Mouse (Mus musculus): Measurements from ENCODE around the gene Ogg1. TPM values are rescaled to one million over a fixed set of nuclear protein-coding genes. Genes with fewer than 3 reads are reported as not detected.

The Ogg1 gene
- polyA plus RNA-seq (2015; fragmentation: Nextera tagmentation; extraction: Ambion mirVana): 7.0 and 10.6 TPM in 2 replicates

- peaks cover 7% of the 10 kb centered on the region for H3K4me1 ChIP-seq (ENCODE audit: control insufficient read depth, insufficient read depth, low read depth, low read length)
Measured at GRCm38 (mm10) chr6:113326533-113327315, at the start of gene Ogg1. TSS of gene Ogg1 (plus strand) at chr6:113326972.

DNA sequence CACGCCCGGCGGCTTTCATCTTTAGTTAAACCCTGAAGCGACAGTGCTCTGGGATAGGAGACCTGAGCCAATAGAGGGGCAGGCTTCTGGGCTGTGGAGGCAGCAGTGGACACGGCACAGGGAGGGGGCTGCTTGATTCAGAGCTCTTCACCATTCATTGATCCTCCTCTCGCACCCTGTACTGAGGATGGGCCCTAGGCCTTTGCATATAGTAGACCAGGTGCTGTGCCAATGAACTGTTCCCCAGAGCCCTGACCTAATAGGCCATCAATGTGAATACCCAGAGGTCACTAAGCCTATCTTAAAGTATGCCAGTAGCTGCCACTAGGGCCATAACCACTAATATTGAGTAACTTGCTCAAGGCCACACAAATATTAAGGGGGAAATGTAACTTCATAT, 45.1 kb upstream of the Ogg1 start:
- Histone ChIP-seq H3K9ac (ENCODE audit: low read depth, low read length) (no peak overlapping the region; the same call in 1 of the 2 replicates), H3K4me2 (ENCODE audit: low read length) (peak overlapping the region; percentile 70), H3K36me3 (ENCODE audit: control insufficient read depth, insufficient read depth, low read length) (peaks cover 17% of the 10 kb centered on the region), H3K27ac (ENCODE audit: low read depth, low read length) (no peak overlapping the region), H3K4me1 (ENCODE audit: control insufficient read depth, insufficient read depth, low read depth, low read length) (peaks cover 13% of the 10 kb centered on the region), H3K4me3 (ENCODE audit: low read length) (peak overlapping the region; percentile 44), H3K9me3 (ENCODE audit: control insufficient read depth, low read length) (no peaks in the 10 kb centered on the region), H3K27me3 (replicated peaks; ENCODE audit: control insufficient read depth, insufficient read depth, low read length) (peaks cover 15% of the 10 kb centered on the region)
- 55% methylated on average over 6 of the region's 6 CpGs for WGBS
- peak; percentile 53 for ATAC-seq

More at GRCm38 (mm10) chr6:113326533-113327315, at the start of gene Ogg1:
- Histone ChIP-seq H3K4me2 (ENCODE audit: low read length) (peak within 1 kb of the TSS; percentile 94), H3K36me3 (ENCODE audit: control insufficient read depth, insufficient read depth, low read length) (peaks cover 26% of the 10 kb centered on the region), H3K9ac (ENCODE audit: low read depth, low read length) (peak within 1 kb of the TSS; percentile 70), H3K27ac (ENCODE audit: low read depth, low read length) (peak within 1 kb of the TSS; percentile 89), H3K27me3 (replicated peaks; ENCODE audit: control insufficient read depth, insufficient read depth, low read length) (no peaks in the 10 kb centered on the region), H3K4me3 (ENCODE audit: low read length) (peak within 1 kb of the TSS; percentile 65), H3K9me3 (ENCODE audit: control insufficient read depth, low read length) (no peaks in the 10 kb centered on the region)
- under 1% methylated on average over 52 of the region's 52 CpGs for WGBS
- ATAC-seq: peak; percentile 99

DNA sequence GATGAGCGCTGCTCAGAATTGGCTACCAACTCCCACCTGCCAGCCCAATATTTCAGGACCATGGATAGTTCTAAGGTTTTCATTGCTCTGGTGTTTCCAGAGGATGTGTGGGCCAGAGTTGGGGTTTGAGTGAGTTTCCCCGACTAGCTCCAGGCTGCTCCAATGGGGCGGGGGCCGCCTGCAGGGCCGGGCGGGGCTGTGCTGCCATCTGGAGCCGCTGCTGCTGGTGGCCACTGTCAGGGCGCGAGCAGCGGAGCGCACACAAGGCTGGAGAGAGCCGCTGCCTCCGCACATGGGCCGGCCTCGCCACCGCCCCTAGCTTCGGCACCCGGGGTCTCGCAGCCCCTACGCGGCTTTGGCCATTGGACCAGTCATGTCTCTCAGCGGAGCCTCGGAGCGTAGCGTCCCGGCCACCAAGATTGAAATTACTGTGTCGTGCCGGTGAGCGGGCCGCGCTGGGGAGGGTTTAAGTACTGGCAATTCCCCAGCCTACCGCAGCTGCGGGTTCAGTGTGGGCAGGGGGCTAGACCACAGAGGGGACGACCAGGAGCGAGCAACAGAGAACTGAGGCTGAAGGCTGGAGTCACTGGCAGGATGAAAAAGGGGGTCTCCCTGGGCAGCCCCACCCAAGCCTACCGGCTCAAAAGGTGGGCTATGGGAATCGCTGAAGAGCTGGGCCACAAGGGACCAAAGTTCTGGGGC, 44.5 kb upstream of the Ogg1 start, which contains the start of gene Cpne9:
Gene Cpne9, plus strand, starts transcription at position 207 of the 702 bp plus-strand sequence.
- ATAC-seq: peak; percentile 87
- 2% methylated on average over 37 of the region's 37 CpGs for WGBS
- H3K4me3 ChIP-seq (ENCODE audit: low read length): peak within 1 kb of the TSS; percentile 44

GRCm38 (mm10) chr6:113282969-113283368, 43.8 kb upstream of the Ogg1 start:
- H3K4me3 ChIP-seq (ENCODE audit: low read length): peak overlapping the region; percentile 44
- H3K9ac ChIP-seq (ENCODE audit: low read depth, low read length): peak overlapping the region; percentile 65
- peak; percentile 23; the same call in 1 of the 2 replicates for ATAC-seq
- H3K4me2 ChIP-seq (ENCODE audit: low read length): peak overlapping the region; percentile 70
- H3K27ac ChIP-seq (ENCODE audit: low read depth, low read length): no peak overlapping the region
- H3K9me3 ChIP-seq (ENCODE audit: control insufficient read depth, low read length): no peaks in the 10 kb centered on the region
- peaks cover 11% of the 10 kb centered on the region; the same call in 1 of the 2 replicates for H3K36me3 ChIP-seq (ENCODE audit: control insufficient read depth, insufficient read depth, low read length)
- 3% methylated on average over 20 of the region's 22 CpGs for WGBS
- H3K4me1 ChIP-seq (ENCODE audit: control insufficient read depth, insufficient read depth, low read depth, low read length): peaks cover 13% of the 10 kb centered on the region
- H3K27me3 ChIP-seq (replicated peaks; ENCODE audit: control insufficient read depth, insufficient read depth, low read length): peaks cover 15% of the 10 kb centered on the region

More for the DNA sequence above, 44.5 kb upstream of the Ogg1 start, which contains the start of gene Cpne9:
- H3K9me3 ChIP-seq (ENCODE audit: control insufficient read depth, low read length): no peaks in the 10 kb centered on the region
- H3K36me3 ChIP-seq (ENCODE audit: control insufficient read depth, insufficient read depth, low read length): peaks cover 15% of the 10 kb centered on the region; the same call in 1 of the 2 replicates
- peaks cover 13% of the 10 kb centered on the region for H3K4me1 ChIP-seq (ENCODE audit: control insufficient read depth, insufficient read depth, low read depth, low read length)
- H3K9ac ChIP-seq (ENCODE audit: low read depth, low read length): peak within 1 kb of the TSS; percentile 65
- H3K27me3 ChIP-seq (replicated peaks; ENCODE audit: control insufficient read depth, insufficient read depth, low read length): peaks cover 15% of the 10 kb centered on the region
- H3K4me2 ChIP-seq (ENCODE audit: low read length): peak within 1 kb of the TSS; percentile 70
- H3K27ac ChIP-seq (ENCODE audit: low read depth, low read length): no peak within 1 kb of the TSS

- peak overlapping the region; percentile 44; the same call in 1 of the 2 replicates for H3K4me3 ChIP-seq (ENCODE audit: low read length)
- H3K4me1 ChIP-seq (ENCODE audit: control insufficient read depth, insufficient read depth, low read depth, low read length): peaks cover 13% of the 10 kb centered on the region
- H3K27ac ChIP-seq (ENCODE audit: low read depth, low read length): no peak overlapping the region
- peak overlapping the region; percentile 70 for H3K4me2 ChIP-seq (ENCODE audit: low read length)
- no peak overlapping the region; the same call in 1 of the 2 replicates for H3K9ac ChIP-seq (ENCODE audit: low read depth, low read length)
- H3K36me3 ChIP-seq (ENCODE audit: control insufficient read depth, insufficient read depth, low read length): peaks cover 8% of the 10 kb centered on the region; the same call in 1 of the 2 replicates
- no peaks in the 10 kb centered on the region for H3K9me3 ChIP-seq (ENCODE audit: control insufficient read depth, low read length)
- no peak for ATAC-seq
- peaks cover 15% of the 10 kb centered on the region for H3K27me3 ChIP-seq (replicated peaks; ENCODE audit: control insufficient read depth, insufficient read depth, low read length)
- 9% methylated on average over 6 of the region's 6 CpGs for WGBS
Measured at GRCm38 (mm10) chr6:113283500-113283899, 43.3 kb upstream of the Ogg1 start.

- no peaks in the 10 kb centered on the region for H3K9me3 ChIP-seq (ENCODE audit: control insufficient read depth, low read length)
- no peak overlapping the region for H3K27ac ChIP-seq (ENCODE audit: low read depth, low read length)
- no peak overlapping the region for H3K4me3 ChIP-seq (ENCODE audit: low read length)
- WGBS: 77% methylated on average over 3 of the region's 3 CpGs
- peaks cover 15% of the 10 kb centered on the region for H3K27me3 ChIP-seq (replicated peaks; ENCODE audit: control insufficient read depth, insufficient read depth, low read length)
- H3K4me2 ChIP-seq (ENCODE audit: low read length): no peak overlapping the region
- peaks cover 13% of the 10 kb centered on the region for H3K4me1 ChIP-seq (ENCODE audit: control insufficient read depth, insufficient read depth, low read depth, low read length)
- H3K9ac ChIP-seq (ENCODE audit: low read depth, low read length): no peak overlapping the region
- no peak for ATAC-seq
- H3K36me3 ChIP-seq (ENCODE audit: control insufficient read depth, insufficient read depth, low read length): peaks cover 5% of the 10 kb centered on the region; the same call in 1 of the 2 replicates
Measured at GRCm38 (mm10) chr6:113284931-113285330, 41.8 kb upstream of the Ogg1 start.

GRCm38 (mm10) chr6:113286316-113286715, 40.5 kb upstream of the Ogg1 start:
- H3K27ac ChIP-seq (ENCODE audit: low read depth, low read length): no peak overlapping the region
- no peak overlapping the region for H3K4me2 ChIP-seq (ENCODE audit: low read length)
- H3K27me3 ChIP-seq (replicated peaks; ENCODE audit: control insufficient read depth, insufficient read depth, low read length): peaks cover 11% of the 10 kb centered on the region
- no peak overlapping the region for H3K4me3 ChIP-seq (ENCODE audit: low read length)
- H3K4me1 ChIP-seq (ENCODE audit: control insufficient read depth, insufficient read depth, low read depth, low read length): peaks cover 13% of the 10 kb centered on the region
- no peak overlapping the region for H3K9ac ChIP-seq (ENCODE audit: low read depth, low read length)
- ATAC-seq: no peak
- H3K9me3 ChIP-seq (ENCODE audit: control insufficient read depth, low read length): no peaks in the 10 kb centered on the region
- no peaks in the 10 kb centered on the region for H3K36me3 ChIP-seq (ENCODE audit: control insufficient read depth, insufficient read depth, low read length)
- WGBS: 70% methylated on average over 1 of the region's 1 CpGs

- H3K4me2 ChIP-seq (ENCODE audit: low read length): no peak overlapping the region
- H3K9me3 ChIP-seq (ENCODE audit: control insufficient read depth, low read length): no peaks in the 10 kb centered on the region
- no peaks in the 10 kb centered on the region for H3K36me3 ChIP-seq (ENCODE audit: control insufficient read depth, insufficient read depth, low read length)
- no peak overlapping the region for H3K27ac ChIP-seq (ENCODE audit: low read depth, low read length)
- ATAC-seq: no peak
- H3K27me3 ChIP-seq (replicated peaks; ENCODE audit: control insufficient read depth, insufficient read depth, low read length): peaks cover 11% of the 10 kb centered on the region
- no peak overlapping the region for H3K4me3 ChIP-seq (ENCODE audit: low read length)
- peaks cover 8% of the 10 kb centered on the region for H3K4me1 ChIP-seq (ENCODE audit: control insufficient read depth, insufficient read depth, low read depth, low read length)
- H3K9ac ChIP-seq (ENCODE audit: low read depth, low read length): no peak overlapping the region
- WGBS: 69% methylated on average over 4 of the region's 4 CpGs
Measured at GRCm38 (mm10) chr6:113287236-113287635, 39.5 kb upstream of the Ogg1 start.

- 90% methylated on average over 15 of the region's 15 CpGs for WGBS
- H3K4me3 ChIP-seq (ENCODE audit: low read length): no peak overlapping the region
Measured at GRCm38 (mm10) chr6:113289346-113289745, 37.4 kb upstream of the Ogg1 start.

More at GRCm38 (mm10) chr6:113289346-113289745, 37.4 kb upstream of the Ogg1 start:
- ATAC-seq: no peak
- Histone ChIP-seq H3K27me3 (replicated peaks; ENCODE audit: control insufficient read depth, insufficient read depth, low read length) (no peaks in the 10 kb centered on the region; the same call in 1 of the 2 replicates), H3K9ac (ENCODE audit: low read depth, low read length) (no peak overlapping the region), H3K36me3 (ENCODE audit: control insufficient read depth, insufficient read depth, low read length) (no peaks in the 10 kb centered on the region), H3K27ac (ENCODE audit: low read depth, low read length) (no peak overlapping the region), H3K4me1 (ENCODE audit: control insufficient read depth, insufficient read depth, low read depth, low read length) (no peaks in the 10 kb centered on the region), H3K9me3 (ENCODE audit: control insufficient read depth, low read length) (no peaks in the 10 kb centered on the region), H3K4me2 (ENCODE audit: low read length) (no peak overlapping the region)
